Mouse (Mus musculus) forebrain, embryonic 14.5 days (tissue): ENCODE data around the gene Kmt5b. TPM values are rescaled to one million over a fixed set of nuclear protein-coding genes. Genes with fewer than 3 reads are reported as not detected.

Experiments used
- ATAC-seq: fragments of 200-750 bp; cut with Nextera tagmentation; 2 replicates; pipeline ENCODE4 v1.8.0; 2017; ENCODE audit warnings: mild to moderate bottlenecking, moderate library complexity
- DNase-seq: peaks from one replicate; pipeline ENCODE4 v3.0.0-alpha.2; 2015; ENCODE audit warnings: low spot score
- H3K27ac ChIP-seq: fragments of 300-500 bp; sonication (generic); 2 replicates; pipeline ENCODE4 v1.5.1; 2014; ENCODE audit warnings: low read depth, mild to moderate bottlenecking, control low read depth, low read length, moderate library complexity
- H3K27me3 ChIP-seq: fragments of 300-500 bp; sonication (generic); replicated peaks from 2 replicates; pipeline ENCODE4 v1.6.1; 2014; ENCODE audit warnings: low read length, control low read depth, mixed read lengths; ENCODE audit not compliant: control insufficient read depth, insufficient read depth
- H3K36me3 ChIP-seq: fragments of 300-500 bp; sonication (generic); 2 replicates; pipeline ENCODE4 v1.6.1; 2014; ENCODE audit warnings: low read length, control low read depth; ENCODE audit not compliant: control insufficient read depth, insufficient read depth
- H3K4me1 ChIP-seq: fragments of 300-500 bp; sonication (generic); 2 replicates; pipeline ENCODE4 v1.6.1; 2014; ENCODE audit warnings: antibody characterized with exemption, low read length, control low read depth; ENCODE audit not compliant: control insufficient read depth, insufficient read depth
- H3K4me2 ChIP-seq: fragments of 300-500 bp; sonication (generic); 2 replicates; pipeline ENCODE4 v1.6.1; 2014; ENCODE audit warnings: mild to moderate bottlenecking, control low read depth, low read length
- H3K4me3 ChIP-seq: fragments of 300-500 bp; sonication (generic); 2 replicates; pipeline ENCODE4 v1.5.1; 2014; ENCODE audit warnings: low read depth, low read length, control low read depth
- H3K9ac ChIP-seq: fragments of 300-500 bp; sonication (generic); 2 replicates; pipeline ENCODE4 v1.6.1; 2014; ENCODE audit warnings: mild to moderate bottlenecking, low read length, control low read depth, moderate library complexity
- H3K9me3 ChIP-seq: fragments of 300-500 bp; sonication (generic); replicated peaks from 2 replicates; pipeline ENCODE4 v1.6.1; 2016; ENCODE audit warnings: low read length, control low read depth, mixed read lengths; ENCODE audit not compliant: control insufficient read depth
- WGBS: fragments of 180-500 bp; shearing (Covaris S2); extraction: QIAGEN DNeasy Blood & Tissue Kit; methylation state at CpG from one replicate; pipeline ENCODE4 v1.1.7; 2014; 5-methylcytosine and 5-hydroxymethylcytosine counted together
- polyA plus RNA-seq: library from polyadenylated mRNA; unstranded; fragments of >200 nt; fragmentation: Nextera tagmentation; extraction: Ambion mirVana; gene quantifications from 2 replicates; pipeline ENCODE4 v1.2.1, GENCODE M21; 2014

The Kmt5b gene
- polyA plus RNA-seq, 1 experiment from 2014 or later = 32.8 TPM

DNA sequence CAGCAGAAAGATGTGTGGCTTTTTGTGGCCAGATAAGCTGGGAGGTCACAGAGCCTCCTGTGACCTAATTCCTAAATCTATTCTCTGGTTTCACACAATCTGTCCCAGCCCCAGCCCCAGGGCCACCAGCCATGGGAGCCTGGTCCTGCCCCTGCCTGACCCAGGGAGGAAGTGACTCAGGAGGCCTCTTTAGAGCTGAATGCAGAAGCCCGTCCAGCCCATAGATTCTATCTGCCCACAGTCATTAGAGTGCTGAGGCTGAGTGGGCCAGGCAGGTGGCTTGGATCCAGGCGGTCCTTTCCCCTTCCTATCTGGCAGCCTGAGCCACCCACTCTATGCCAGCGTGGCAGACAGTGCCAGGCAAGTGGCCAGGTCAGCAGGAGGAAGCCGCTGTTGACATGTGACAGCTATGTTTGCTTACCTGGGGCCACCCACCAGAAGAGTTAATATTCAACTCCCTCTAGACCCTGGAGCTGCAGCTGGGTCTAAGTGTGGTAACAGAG is 65.7 kb downstream of the Kmt5b start:
- Histone ChIP-seq H3K27me3 (no peaks in the 10 kb centered on the region), H3K4me2 (no peak overlapping the region), H3K9me3 (no peaks in the 10 kb centered on the region), H3K9ac (no peak overlapping the region), H3K4me1 (no peaks in the 10 kb centered on the region), H3K27ac (no peak overlapping the region), H3K36me3 (no peaks in the 10 kb centered on the region), H3K4me3 (no peak overlapping the region)
- ATAC-seq = no peak
- WGBS = 67% methylated on average over 4 of the region's 4 CpGs
- DNase-seq = no peak

DNA sequence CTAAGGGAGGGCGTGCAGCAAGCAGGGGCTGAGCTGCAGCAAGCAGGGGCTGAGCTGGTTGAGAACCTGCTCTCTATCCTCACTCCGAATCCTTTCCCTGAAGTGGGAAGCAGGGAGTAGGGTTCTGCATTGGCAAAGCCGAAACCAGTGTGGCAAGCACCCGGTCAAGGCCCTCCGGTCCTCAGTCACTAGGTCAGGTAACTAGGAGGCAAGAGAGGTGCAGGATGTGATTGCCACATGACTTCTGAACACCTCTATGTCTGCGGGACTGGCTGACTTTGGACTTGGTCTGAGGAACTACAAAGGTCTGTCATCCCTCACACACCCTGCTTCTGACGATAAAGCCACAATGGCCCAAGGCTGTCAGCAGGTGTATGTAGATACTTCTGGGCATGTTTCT is 67.1 kb downstream of the Kmt5b start:
- DNase-seq = no peak
- Histone ChIP-seq H3K36me3 (no peaks in the 10 kb centered on the region), H3K4me1 (no peaks in the 10 kb centered on the region), H3K27me3 (no peaks in the 10 kb centered on the region), H3K27ac (no peak overlapping the region), H3K9me3 (no peaks in the 10 kb centered on the region), H3K4me3 (no peak overlapping the region), H3K9ac (no peak overlapping the region), H3K4me2 (no peak overlapping the region)
- 93% methylated on average over 7 of the region's 7 CpGs for WGBS
- ATAC-seq = no peak

DNA sequence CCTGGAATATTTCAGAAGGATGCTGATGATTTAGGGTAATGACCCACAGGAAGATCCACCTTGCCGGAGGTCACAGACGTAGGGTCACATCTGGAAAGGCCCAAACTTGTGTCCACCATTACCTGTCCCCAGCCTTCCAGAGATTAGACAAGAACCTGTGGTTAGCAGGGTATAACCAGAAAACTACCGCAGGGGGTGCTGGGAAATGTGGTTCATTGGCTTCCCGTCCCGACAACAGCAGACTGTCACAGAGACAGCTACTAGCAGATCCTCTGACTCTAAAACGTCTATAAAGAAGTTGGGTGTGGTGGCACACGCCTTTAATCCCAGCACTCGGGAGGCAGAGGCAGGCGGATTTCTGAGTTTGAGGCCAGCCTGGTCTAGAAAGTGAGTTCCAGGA is 69.6 kb downstream of the Kmt5b start:
- H3K27me3 ChIP-seq = no peaks in the 10 kb centered on the region
- no peaks in the 10 kb centered on the region for H3K9me3 ChIP-seq
- ATAC-seq = no peak
- no peaks in the 10 kb centered on the region for H3K4me1 ChIP-seq
- no peak overlapping the region for H3K4me3 ChIP-seq
- WGBS = 92% methylated on average over 9 of the region's 9 CpGs
- no peak overlapping the region for H3K9ac ChIP-seq
- H3K4me2 ChIP-seq = no peak overlapping the region
- H3K36me3 ChIP-seq = no peaks in the 10 kb centered on the region
- DNase-seq = no peak
- H3K27ac ChIP-seq = no peak overlapping the region

DNA sequence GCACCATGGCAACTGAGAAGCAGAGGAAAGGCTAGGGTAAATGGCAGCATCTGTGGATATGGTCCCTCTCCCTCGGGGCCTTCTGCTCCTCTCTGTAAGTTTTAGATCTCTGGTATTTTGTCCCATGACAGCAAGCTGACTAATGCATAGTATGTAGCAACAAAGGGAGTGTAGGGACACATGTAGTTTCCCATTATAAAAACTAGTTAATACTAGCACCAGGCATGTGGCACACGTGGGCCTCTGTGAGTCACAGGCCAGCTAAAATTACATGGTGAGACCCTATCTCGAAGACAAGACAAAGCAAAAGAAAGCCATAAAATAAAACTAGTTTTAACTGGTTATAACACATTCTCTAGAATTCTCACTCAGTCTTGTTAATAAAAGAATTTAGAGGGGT is 71.7 kb downstream of the Kmt5b start:
- WGBS = 75% methylated on average over 3 of the region's 3 CpGs
- Histone ChIP-seq H3K9ac (no peak overlapping the region), H3K9me3 (no peaks in the 10 kb centered on the region), H3K27me3 (no peaks in the 10 kb centered on the region), H3K36me3 (no peaks in the 10 kb centered on the region), H3K4me1 (no peaks in the 10 kb centered on the region), H3K27ac (no peak overlapping the region), H3K4me2 (no peak overlapping the region), H3K4me3 (no peak overlapping the region)
- ATAC-seq (no peak), DNase-seq (no peak)

DNA sequence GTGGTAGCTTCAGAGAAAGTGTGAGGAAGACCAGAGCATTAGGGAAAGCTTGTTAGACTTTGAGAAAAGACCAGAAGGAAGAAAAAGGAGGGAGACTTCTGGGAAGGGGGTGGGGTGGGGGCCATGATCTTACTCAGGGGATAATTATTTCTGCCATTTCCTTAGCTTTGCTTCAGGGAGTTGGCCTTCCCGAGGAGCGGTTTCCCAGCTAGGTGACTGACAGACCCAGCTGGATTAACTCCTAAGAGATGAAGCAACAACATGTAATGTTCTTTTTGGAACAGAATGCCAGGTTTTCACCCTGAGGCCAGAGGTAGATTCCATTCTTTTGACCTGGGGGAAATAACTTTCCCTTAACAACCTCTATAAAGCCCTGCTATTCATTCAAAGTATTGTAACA is 72.5 kb downstream of the Kmt5b start:
- Histone ChIP-seq H3K27ac (no peak overlapping the region), H3K27me3 (no peaks in the 10 kb centered on the region), H3K9ac (no peak overlapping the region), H3K36me3 (no peaks in the 10 kb centered on the region), H3K4me3 (no peak overlapping the region), H3K4me2 (no peak overlapping the region), H3K4me1 (no peaks in the 10 kb centered on the region), H3K9me3 (no peaks in the 10 kb centered on the region)
- ATAC-seq (no peak), DNase-seq (no peak)
- 81% methylated on average over 2 of the region's 2 CpGs for WGBS

DNA sequence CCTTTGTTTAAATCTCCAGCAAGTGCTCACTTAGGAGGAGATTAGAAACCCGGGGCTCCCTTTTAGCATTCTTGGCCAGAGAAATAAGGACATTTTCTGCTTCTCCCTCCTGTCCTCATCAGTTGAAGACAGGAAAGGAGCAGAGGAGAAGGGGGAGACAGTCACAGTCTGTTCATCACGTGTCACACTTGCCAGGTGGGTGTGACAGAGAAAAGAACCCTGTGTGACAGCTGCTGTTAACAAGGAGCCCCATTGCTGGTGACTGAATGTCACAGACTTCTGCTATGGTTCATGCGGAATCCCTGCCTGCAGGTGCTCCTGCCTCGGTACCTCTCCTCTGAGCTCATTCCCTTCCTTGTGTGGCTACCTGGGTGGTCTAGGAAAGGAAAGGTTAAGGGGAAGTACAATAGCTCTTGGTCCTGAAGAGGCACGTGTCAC is 73.0 kb downstream of the Kmt5b start:
- no peak overlapping the region for H3K9ac ChIP-seq
- 46% methylated on average over 5 of the region's 5 CpGs for WGBS
- no peaks in the 10 kb centered on the region for H3K9me3 ChIP-seq
- H3K4me1 ChIP-seq = no peaks in the 10 kb centered on the region
- H3K27ac ChIP-seq = no peak overlapping the region
- no peak overlapping the region for H3K4me2 ChIP-seq
- no peaks in the 10 kb centered on the region for H3K27me3 ChIP-seq
- no peak overlapping the region for H3K4me3 ChIP-seq
- no peak for ATAC-seq
- no peak for DNase-seq
- no peaks in the 10 kb centered on the region for H3K36me3 ChIP-seq

DNA sequence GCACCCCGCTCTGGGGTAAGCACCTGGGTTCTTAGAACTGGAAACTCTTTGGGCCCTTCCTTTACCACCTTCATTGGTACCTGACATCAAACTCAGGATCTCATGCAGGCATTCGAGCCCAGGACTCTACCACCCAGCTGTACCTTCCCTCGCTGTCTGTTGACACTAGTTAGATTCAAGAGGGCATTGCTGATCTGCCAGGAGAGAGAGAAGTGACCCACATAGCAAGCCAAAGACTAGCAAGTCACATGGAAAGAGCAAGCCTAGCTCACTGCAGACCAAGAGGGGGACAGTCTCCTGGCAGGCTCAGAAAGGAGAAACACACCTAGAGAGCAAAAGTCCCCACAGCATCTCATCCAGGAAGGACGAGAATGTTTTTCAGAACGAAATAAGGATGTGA is 73.5 kb downstream of the Kmt5b start:
- Histone ChIP-seq H3K9me3 (no peaks in the 10 kb centered on the region), H3K4me3 (no peak overlapping the region), H3K4me2 (no peak overlapping the region), H3K36me3 (no peaks in the 10 kb centered on the region), H3K27ac (no peak overlapping the region), H3K9ac (no peak overlapping the region), H3K27me3 (no peaks in the 10 kb centered on the region), H3K4me1 (no peaks in the 10 kb centered on the region)
- DNase-seq = no peak
- WGBS = 80% methylated on average over 5 of the region's 5 CpGs
- no peak for ATAC-seq

DNA sequence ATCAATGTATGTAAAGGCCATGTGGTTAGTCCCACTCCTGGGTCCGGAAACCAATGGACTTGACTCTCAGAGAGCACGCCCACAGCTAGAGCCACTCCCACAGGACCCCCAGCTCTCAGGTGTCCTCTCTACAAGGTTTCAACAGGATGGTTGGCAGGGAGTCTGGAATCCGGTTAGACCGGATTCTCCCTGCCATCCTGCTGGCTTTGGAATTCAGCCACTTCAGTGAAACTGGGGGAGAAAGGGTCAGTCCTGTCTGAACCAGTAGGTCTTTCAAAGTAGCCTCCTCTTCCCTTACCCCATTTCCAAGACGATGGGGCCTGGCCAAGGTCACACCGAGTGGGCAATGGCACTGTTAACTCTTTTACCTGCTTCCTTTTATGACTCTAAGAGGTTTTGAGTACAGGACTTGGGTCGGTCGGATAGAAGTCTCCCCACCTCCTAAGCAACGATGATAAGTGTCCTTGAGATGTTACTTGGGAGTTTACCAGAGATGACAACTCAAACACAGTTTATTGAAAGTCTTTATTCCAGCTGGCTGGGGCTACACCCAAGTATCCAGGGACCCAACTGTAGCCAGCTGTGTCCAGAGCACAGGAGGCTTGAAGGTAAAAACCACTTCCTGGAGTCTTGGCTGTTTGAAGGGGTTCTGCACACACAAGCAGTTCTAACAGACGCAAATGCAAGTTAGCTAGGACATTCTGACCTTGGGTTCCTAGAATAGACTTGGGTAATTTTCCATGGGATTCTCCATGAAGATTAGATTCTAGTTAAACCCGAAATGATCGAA is 75.3 kb downstream of the Kmt5b start:
- no peaks in the 10 kb centered on the region for H3K36me3 ChIP-seq
- H3K9ac ChIP-seq = no peak overlapping the region
- no peaks in the 10 kb centered on the region for H3K4me1 ChIP-seq
- 56% methylated on average over 12 of the region's 12 CpGs for WGBS
- no peaks in the 10 kb centered on the region for H3K27me3 ChIP-seq
- DNase-seq = no peak
- H3K9me3 ChIP-seq = no peaks in the 10 kb centered on the region
- no peak overlapping the region for H3K4me2 ChIP-seq
- no peak overlapping the region for H3K4me3 ChIP-seq
- no peak overlapping the region for H3K27ac ChIP-seq
- ATAC-seq = no peak

DNA sequence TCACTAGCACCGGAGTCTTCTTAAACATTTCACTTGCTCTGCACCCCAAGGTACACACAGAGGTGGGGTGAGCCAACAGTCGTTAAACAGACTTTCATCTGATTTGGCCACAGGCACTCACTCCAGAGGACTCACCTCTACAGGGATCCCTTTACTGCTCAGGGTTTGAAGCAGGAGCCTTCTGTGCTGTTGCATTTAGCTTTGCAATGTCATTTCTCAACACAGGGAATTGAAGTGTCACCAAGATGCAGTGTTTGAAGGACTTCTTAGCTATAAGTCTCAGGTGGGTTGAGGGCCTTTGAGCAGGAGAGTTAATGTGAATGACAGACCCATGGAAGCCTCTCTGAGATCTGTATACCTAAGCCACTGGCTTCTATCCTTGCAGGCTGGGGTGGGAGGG is 76.4 kb downstream of the Kmt5b start:
- Histone ChIP-seq H3K27ac (no peak overlapping the region), H3K4me2 (no peak overlapping the region), H3K4me1 (no peaks in the 10 kb centered on the region), H3K4me3 (no peak overlapping the region), H3K9me3 (no peaks in the 10 kb centered on the region), H3K27me3 (no peaks in the 10 kb centered on the region), H3K9ac (no peak overlapping the region), H3K36me3 (no peaks in the 10 kb centered on the region)
- ATAC-seq = no peak
- WGBS = 75% methylated on average over 2 of the region's 2 CpGs
- no peak for DNase-seq
